Mouse (Mus musculus): ENCODE measurements around the gene Madd.

- no peak for TF ChIP-seq POLR2A (IDR thresholded peaks at IDR 0.05; ENCODE audit: borderline replicate concordance, extremely low read depth, insufficient read depth, insufficient read length, poor library complexity, severe bottlenecking)
- TF ChIP-seq CTCF (IDR thresholded peaks at IDR 0.05; ENCODE audit: borderline replicate concordance, extremely low read depth, insufficient read depth, insufficient read length): no peak
Measured at GRCm38 (mm10) chr2:91108156-91108555, 75.5 kb downstream of the Madd start.
